Mouse (Mus musculus): ENCODE results near the gene Phactr1. TPM values are rescaled to one million over a fixed set of nuclear protein-coding genes. Genes with fewer than 3 reads are reported as not detected.

Gene Phactr1
- polyA plus RNA-seq, 1 experiment from 2014 or later: 0.39 TPM

GRCm38 (mm10) chr13:43187736-43188135 is 507.3 kb downstream of the Phactr1 start:
- WGBS (ENCODE audit: insufficient replicate concordance): 76% methylated on average over 4 of the region's 4 CpGs
- Histone ChIP-seq H3K9ac (no peak overlapping the region), H3K4me3 (no peak overlapping the region), H3K4me1 (peaks cover 28% of the 10 kb centered on the region), H3K9me3 (replicated peaks) (no peaks in the 10 kb centered on the region; the same call in 1 of the 2 replicates), H3K4me2 (no peak overlapping the region), H3K27me3 (replicated peaks) (peaks cover 51% of the 10 kb centered on the region), H3K36me3 (no peaks in the 10 kb centered on the region), H3K27ac (no peak overlapping the region)
- no peak for ATAC-seq

Data from liver, embryonic 12.5 days (tissue).